Mouse (Mus musculus): ENCODE data around the gene A730009L09Rik. TPM values are rescaled to one million over a fixed set of nuclear protein-coding genes. Genes with fewer than 3 reads are reported as not detected.

The A730009L09Rik gene
- polyA plus RNA-seq (2017; shearing (Covaris generic)), result not detected

DNA sequence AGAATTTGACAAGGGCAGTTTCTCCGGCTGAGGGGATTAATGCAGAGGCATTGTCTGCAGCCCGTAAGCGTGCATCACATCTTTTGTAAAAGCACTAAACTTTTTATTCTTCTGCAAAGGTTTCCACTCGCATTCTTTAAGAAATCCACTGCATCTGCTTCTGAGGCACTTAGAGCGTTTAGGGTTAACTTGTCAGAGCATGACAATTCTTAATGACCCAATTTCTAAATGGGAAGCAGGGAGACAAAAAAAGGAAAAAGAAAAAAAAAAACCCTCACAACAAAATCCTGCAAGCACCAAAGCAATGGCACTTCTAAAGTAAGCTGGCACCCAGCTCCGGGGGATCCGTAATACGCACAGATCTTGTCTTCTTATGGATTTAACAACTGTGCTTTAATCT lies at the start of gene A730009L09Rik:
A730009L09Rik (plus strand) TSS at position 301 of the 400 bp plus-strand sequence.
- no peak for ATAC-seq

DNA sequence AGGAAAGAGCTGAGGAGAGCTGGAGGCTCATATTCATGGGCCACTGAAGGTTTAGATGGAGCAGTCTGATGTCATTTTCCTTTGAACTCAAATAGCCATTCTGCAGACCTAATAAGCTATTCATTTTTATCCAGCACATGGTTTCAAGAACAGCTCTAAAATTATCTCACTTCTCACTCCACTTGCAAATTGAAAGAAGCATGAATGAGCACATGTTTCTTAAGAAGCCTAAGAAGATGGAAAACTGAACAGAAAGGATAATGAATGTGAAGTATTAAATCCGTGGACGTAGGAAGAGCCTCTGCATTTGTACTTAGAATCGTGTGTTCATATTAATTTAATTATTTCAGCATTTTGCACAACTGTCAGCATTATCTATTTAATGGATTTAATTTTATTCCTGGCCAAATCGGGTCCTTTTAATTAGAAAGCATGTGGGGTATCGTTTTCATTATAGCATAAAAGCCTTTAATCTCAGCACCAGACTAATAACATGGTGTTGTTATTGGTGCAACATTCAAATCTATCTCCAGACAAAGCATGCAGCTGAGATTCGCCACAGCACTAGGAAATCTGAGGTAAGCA lies 49.2 kb upstream of the A730009L09Rik start:
- no peak for ATAC-seq

DNA sequence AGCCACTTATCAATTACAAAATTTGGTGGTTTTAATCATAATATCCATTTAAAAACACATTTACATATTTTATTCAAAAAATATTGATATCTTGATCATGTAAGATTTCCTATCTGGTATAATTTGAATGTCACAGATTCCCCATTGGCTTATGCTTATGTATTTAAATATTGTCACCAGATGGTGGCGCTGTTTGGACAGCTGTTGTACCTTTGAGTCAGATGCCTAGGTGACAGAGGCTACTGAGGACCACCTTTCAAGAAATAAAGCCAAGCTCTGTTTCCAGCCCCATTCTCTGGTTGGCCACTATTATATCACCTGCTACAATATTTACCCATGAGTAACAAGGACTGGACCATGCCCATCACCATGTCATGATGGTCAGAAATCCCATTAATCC lies 46.0 kb upstream of the A730009L09Rik start:
- no peak for ATAC-seq

DNA sequence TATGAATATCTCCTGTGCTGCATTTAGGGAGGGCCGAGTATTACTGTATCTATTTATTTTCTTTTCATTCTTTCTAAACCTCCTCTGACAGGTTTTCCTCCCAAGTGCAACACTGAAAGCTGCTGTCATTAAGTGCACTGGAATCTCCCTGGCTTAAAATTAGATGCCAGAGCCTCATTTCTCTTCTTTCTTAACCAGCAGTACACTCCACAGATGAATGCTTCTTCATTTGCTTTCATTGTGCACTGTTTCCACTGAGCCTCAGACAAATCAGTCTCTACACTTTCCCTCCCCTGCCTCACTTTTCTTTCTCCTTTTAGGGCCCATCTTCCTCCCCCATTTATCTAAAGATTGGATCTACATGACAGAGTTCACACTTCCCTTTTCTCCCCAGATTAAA lies 44.9 kb upstream of the A730009L09Rik start:
- ATAC-seq, result no peak

DNA sequence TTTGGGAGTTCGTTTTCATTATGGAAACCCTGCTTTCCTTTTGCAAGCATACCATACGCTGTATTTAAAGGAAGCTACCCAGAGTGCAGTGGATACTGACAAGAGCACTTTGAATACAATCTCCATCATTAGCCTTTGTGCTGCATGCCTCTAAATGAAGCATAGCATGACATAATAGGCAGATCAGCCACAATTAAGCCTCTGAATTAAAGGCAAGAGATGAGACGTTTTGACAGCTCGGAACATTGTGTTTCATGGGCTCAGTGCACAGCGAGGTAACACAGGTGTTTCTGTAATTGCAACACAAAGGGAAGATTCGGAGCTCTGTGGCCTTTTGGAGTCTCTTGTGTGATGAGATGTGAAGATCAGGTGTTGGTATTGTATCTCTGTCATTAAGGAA lies 41.5 kb upstream of the A730009L09Rik start:
- no peak for ATAC-seq

DNA sequence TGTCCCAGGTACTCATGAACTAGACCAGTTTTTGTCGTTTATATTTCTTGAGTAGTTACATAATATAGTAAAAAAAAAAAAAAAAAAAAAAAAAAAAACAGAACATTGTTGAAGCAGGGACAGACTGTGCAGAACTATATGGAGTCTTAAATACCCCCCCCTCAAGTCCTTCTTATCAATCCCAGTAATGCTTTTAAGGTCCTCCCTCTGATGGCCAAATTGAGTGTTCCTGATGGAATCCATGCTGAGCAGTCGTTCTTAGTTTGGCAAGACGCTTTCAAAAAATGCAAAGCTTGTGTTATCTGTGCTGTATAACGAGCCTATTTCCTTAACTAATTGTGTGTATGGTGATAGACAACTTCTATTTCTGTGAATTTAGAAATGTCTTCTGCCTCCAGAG lies 40.2 kb upstream of the A730009L09Rik start:
- no peak for ATAC-seq

DNA sequence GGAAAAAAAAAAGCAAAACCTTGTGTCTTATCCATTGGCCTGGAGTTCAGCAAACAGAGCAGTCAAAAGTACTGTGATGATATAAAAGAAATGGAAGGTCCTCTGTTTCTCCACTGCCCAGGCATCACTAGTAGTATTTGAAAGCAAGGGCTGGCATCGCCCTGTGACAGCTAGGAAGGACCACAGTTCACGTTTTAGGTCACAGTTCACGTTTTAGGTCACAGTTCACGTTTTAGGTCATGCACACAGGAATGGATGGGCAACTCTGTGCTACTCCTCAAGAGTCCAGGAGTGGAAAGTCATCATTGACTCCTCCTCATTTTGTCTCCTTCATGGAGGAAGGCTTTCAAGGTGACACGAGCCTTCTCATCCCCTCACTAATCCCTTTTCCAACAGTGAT lies 38.0 kb upstream of the A730009L09Rik start:
- no peak for ATAC-seq

DNA sequence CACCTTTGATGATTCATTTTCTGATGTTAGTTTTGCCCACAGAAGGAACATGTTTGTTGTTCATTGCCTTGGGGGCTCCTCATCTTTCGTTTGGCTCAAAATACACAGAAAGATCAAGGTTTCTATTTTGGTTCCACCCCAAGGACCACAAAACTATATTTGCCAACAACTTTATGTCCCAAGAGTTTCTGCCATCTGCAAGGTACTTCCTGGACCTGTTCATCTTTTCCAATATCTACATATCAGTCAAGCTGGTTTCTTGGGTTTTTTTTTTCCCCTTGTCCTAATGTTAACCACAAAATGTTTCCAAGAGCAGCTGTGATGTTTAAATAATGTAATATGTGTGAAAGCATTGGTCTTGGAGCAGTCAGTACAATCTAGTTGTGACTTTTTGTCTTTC lies 37.4 kb upstream of the A730009L09Rik start:
- ATAC-seq, result no peak

DNA sequence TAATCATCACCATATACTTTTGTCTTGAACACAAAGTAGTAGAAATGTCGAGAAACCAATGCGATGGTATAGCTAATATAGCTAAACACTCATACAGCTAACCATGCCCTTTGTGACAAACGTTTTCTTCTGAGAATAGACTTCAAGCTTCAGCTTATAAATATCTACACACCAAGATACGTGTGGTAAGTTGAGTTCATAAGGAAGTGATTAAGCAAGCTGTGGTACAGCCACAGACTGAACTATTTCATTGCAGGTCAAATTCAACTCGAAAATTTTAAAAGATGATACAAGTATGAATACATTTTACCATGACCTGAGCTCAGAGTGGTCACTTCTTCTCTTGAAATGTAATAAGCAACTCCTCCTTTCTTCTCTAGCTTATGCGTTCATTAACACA lies 37.0 kb upstream of the A730009L09Rik start:
- ATAC-seq, result no peak

DNA sequence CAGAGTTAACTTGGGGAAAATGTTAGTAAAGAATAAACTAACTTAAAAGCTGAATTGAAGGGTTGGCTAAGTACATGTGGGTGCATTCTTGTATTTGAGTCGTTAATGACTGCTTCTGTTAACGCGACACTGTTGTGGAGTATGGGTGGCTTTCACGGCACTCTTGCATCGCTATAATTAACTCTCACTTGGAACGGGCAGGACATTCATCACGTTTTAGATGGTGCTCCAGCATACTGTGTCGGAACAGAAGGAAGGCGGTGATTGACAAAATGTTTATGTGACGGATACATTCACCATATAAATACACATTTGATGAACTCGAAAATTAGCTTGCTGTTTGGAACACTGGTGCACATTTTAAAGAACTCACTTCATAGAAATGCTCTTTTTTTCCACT lies 29.0 kb upstream of the A730009L09Rik start:
- ATAC-seq, result no peak

DNA sequence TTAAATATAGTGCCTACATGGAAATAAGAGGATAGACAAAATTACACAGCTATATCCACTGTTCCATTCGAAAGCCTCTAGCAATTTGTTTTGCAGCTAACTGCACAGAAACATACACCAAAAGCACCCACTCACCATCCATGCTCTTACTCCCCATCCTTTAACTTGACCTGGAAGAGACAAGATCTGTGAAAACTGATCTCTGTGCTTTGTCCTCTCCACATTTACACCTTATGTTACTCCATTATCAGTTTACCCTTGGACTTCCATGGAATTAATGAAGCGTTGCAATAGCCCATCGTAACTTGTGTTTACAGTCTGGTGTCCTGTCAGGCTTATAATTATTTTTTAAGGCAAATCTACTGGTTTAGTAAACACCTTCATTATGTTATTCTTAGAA lies 20.1 kb upstream of the A730009L09Rik start:
- no peak for ATAC-seq

DNA sequence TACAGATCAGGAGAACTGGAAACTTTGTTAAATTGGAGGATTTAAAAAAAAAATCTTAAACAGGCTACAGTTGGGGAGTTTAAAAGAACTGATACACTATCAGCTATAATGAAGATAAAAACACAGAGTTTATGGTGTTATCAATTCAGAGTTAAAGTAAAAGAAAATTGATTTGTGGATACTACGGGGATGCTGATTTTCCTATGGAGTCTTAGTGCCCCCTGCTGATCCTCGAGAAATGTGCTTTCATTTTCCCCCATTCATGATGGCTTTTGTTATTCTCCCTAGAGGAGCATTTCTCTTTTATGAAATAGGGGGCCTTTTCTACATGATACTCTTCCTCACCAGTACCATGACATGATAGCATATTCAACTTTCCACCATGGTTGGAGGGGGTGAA lies 19.5 kb upstream of the A730009L09Rik start:
- no peak for ATAC-seq

DNA sequence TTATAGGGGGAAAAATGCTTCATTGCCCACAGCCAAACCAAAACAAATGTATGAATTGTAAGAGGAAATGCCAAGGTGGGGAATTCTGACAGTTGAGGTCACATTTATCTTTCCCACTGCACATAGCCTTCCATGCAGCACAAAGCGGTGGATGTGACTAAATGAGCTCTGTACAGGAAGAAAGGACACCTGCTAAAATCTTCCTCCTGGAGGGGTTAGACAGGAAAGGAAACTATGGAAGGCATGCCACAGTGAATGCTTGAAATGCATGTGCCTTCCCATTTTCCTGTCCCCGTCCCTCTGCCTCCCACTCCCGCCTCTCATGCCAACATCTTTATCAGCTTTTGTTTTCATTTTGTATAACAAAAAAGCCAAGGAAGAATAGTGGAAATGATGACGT lies 7.2 kb upstream of the A730009L09Rik start:
- no peak for ATAC-seq

DNA sequence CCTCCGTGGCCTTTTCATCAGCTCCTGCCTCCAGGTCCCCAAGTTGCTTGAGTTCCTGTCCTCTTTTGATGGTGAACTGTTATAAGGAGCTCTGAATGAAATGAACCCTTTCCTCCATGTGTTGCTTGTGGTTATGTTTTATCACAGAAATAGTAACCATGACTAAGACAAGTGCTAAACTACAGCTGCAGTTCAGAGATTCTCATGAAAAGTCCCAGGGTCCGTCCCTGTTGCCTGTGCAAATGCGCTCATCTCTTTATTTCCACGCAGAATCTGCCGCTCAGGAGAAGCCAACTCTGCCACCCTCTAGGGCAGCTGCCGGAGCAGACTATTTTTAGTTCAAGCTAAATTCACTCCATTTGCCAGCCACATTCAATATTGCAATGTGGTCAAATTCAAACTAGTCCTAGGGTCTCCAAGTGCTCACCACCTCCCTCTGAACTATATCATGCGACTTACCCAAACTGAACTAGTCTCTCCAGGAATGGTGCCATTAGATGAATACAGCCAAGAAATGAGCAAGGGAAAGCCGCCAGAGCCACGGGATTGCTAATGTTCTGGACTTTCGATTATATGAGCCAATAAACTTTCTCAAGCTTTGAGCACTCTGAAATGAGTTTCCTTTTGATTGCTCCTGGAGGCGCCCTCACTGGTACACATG lies 7.2 kb downstream of the A730009L09Rik start:
- ATAC-seq, result no peak

DNA sequence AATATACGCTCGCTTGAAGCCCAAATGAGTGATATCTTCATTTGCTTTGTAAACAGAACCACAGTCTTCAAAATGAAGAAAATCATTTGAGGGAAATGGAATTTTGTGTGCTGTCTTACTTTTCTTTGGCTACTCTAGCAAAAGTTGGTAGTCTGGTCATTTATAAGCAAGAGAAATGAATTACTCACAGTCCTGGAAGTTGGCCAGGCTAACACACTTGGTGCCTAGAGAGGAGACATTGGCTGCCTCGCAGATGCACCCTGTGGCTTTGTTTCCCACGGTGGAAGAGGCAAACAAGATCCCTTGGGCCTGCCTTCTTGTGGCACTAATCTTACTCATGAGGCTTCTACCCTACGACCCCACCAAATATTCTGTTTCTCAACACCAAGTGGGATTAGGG lies 8.1 kb downstream of the A730009L09Rik start:
- no peak for ATAC-seq

DNA sequence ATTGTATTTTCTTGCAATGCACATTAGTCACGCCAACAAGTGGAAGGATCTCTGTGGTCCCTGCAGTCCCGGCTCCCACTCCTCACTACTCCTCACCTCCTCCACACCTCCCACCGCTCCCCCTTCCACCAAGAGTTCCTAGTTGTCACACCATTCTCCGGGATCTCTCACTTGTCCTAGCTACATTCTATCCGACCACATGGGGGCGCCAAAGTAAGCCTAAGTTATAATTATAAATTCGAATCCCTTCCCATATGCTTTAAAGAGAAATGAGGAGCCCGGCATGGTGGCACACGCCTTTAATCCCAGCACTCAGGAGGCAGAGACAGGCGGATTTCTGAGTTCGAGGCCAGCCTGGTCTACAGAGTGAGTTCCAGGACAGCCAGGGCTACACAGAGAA lies 12.5 kb downstream of the A730009L09Rik start:
- ATAC-seq, result no peak

DNA sequence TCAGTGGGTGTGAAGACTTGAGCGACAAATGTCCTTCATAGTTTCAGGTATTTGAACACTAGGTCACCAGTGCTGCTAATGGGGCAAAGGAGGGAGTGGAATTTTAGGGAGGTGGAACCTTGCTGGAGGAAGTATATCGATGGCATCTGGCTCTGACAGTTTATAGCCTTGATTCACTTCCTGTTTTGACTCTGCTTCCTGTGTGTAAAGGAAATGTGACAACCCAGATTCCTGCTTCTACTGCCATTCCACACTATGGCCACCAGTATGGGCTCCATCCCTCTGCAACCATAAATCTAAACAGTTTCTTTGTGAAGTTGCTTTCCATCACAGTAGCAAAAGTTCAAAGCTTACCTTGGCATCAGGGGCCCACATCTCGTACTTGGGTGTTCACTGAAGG lies 17.9 kb downstream of the A730009L09Rik start:
- no peak for ATAC-seq

DNA sequence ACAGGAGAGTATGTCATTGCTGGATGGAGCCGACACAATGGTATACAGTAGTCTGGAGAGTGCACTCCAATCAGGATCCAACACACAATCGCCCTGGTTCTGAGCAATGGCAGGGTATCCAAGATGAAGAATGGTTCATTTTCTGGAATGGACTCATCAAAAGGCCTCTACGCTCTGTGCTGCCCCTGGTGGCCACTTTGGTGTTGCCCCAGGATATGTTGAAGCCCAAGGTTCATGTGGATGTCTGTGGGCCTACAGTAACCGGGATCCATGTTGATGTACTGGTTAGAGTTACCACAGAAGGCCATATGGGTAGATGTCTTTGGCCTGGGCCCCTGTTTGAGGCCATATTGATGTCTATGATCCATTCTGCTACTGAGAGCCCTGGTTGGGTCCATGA lies 31.1 kb downstream of the A730009L09Rik start:
- peak; percentile 65 for ATAC-seq

DNA sequence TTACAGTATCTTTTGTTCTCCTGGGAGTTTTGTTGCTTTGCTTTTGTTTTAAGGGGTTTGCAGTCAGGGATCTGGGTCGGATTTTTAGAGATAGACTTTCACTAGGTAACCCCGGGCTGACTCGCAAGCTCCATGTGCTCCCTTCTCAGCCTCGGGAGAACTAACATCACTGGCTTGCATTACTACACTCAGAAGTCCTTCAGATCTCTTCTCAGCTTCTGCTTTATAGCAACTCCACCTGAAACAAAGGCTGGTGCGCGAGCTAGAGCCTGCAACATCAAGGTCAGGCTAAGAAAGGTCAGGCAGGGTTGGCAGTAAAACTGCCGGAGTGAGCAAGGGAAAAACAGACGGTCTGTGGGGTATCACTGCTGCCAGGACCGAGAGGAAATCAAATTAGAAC lies 34.2 kb downstream of the A730009L09Rik start:
- no peak for ATAC-seq

DNA sequence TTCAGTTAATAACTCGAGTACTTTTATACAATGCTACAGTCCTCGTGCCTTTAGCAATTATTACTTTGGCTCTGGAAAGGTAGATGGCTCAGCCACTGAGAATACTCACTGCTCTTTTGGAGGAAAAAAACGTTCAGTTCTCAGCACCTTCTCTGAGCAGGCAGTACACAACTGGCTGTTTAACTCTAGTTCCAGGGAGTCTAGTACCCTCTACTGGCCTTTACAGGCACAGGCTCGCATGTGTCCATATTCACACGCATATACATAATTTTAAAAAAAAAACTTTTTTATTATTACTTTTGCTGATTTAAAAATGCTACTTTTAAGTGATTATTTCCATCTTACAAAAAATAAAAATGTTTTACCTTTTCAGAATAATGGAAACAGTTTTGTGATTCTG lies 35.5 kb downstream of the A730009L09Rik start:
- no peak for ATAC-seq

DNA sequence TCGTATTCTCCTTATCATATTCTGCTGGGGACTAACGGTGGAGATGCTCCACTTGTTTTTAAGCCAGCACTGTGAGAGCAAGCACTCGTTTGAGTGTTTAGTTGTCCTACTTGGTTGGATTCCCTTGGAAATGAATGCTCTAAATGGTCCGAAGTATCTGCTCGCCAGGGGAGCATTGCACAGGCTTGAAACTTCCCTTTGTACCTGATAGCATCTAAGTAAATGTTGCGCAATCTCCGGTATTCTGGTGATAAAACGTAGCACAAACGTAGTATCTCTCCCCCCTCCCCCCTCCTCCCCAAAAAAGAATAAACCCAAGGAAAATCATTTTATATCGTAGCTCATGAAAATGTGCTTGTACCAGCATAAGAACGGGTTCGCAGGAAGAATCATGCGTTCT lies 39.1 kb downstream of the A730009L09Rik start:
- ATAC-seq, result no peak

DNA sequence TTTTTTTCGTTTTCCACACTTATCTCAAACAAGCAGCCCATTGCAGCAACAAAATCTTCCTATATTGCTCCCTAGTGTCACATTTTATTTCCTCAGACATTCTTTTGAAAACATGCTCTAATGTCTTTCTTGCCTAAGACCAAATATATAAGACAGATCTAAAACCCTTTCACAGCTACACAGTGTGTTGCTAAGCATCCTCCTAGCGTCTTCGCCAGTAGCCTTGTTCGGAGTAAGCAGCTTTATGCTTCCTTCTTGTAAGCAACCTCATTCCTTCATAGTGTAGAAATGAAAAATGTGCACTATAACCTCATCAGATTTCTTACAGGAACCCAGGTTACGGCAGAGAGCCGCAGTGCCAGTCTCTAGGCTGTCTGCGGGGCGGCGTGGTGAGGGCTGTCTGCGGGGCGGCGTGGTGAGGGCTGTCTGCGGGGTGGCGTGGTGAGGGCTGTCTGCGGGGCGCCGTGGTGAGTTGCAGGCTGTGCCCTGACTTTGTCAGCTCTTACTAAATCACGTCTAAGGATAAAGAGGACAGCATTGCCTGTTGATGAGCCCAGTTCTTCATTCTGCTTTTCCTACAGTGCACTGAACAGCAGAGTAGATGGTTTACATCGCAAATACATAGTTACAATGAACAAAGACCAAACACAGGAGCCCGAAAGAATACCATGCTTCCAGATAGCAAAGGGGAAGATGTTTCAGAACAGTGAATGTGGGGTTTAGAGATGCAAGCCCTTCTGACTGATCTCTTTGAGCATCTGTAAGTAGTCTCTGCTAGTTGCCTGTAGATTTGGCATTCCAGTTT lies 43.4 kb downstream of the A730009L09Rik start:
- no peak for ATAC-seq

DNA sequence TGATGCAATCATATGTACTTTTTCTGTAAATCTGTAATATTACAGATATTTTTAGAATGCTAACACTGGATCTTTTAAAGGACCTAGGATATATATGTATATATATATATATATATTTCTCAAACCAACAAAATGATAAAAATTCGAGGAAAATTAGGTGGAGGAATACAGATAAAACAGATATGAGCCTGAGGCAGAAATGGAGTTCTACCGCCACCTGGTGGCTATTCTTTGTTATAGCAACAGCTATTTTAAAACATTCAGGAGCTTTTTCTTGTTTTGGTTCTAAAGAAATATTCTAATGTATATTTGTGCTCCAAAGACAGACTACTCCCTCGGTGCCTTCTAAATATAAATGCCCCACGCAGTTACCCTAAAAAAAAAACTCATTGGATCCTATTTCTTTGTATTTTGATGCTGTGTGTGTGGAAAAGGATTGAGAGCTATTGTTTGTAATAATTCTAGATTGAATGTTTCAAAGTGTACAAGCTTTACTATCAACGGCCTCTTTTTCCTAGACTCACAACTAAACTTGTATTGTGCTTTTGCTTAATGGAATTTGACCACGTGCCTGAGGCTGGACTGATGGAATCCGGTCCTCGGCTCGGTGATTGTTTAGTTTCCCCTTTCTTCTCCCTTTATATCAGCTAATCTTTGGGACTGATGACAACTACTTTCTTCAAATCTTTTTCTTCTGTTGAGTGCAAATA lies 44.8 kb downstream of the A730009L09Rik start:
- ATAC-seq, result peak; percentile 62

DNA sequence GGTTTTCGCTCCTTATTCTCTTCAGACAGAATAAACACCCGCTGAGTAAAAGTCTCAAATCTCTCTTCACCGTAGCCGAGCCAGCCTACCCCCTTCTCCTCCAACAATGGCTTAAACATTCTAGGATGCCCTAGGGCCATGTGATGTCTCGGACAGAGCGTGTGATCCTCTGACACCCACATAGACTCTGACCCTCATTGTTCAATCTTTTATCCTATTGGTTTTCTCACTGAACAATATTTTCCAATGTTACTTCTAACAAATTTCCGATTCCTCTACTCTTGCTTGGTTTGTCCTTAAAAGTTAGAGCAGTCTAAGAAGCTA lies 45.3 kb downstream of the A730009L09Rik start:
- ATAC-seq, result no peak

Measured in inflammation-experienced regulatory T-cells, adult 6 months (primary cell).